Mouse (Mus musculus) MEL (cell line): ENCODE measurements around the gene Hps4. TPM values are rescaled to one million over a fixed set of nuclear protein-coding genes. Genes with fewer than 3 reads are reported as not detected.

ENCODE experiments used
- DNase-seq: peaks from one replicate; pipeline ENCODE4 v3.0.0; 2011; ENCODE audit warnings: low read depth, low spot score
- H3K27ac ChIP-seq: 2 replicates; pipeline ENCODE4 v1.5.1; 2012; ENCODE audit warnings: low read depth, mild to moderate bottlenecking, control low read depth, low read length, moderate library complexity; ENCODE audit not compliant: control insufficient read depth
- H3K27me3 ChIP-seq, 2 experiments: fragments of 150-350 bp in 1 of 2; sonication (generic) in 1 of 2; 2 replicates each; pipeline ENCODE4 v1.6.1; 2012; ENCODE audit warnings: low read length in 2 of 2, mild to moderate bottlenecking in 2 of 2, improper control_type of control experiment in 1 of 2, moderate library complexity in 1 of 2; ENCODE audit not compliant: insufficient read depth in 2 of 2, control insufficient read depth in 1 of 2
- H3K36me3 ChIP-seq, 2 experiments: 2 replicates each; pipeline ENCODE4 v1.6.1; 2012 to 2014; ENCODE audit warnings: low read length in 2 of 2, improper control_type of control experiment in 1 of 2, inconsistent platforms in 1 of 2, mild to moderate bottlenecking in 1 of 2; ENCODE audit not compliant: insufficient read depth in 2 of 2, control insufficient read depth in 1 of 2
- H3K4me1 ChIP-seq, 2 experiments: fragments of 150-350 bp in 1 of 2; sonication (generic) in 1 of 2; 2 replicates each; pipeline ENCODE4 v1.6.1; 2012; ENCODE audit warnings: low read length in 2 of 2, improper control_type of control experiment in 1 of 2, mild to moderate bottlenecking in 1 of 2; ENCODE audit not compliant: insufficient read depth in 2 of 2, control insufficient read depth in 1 of 2
- H3K4me3 ChIP-seq, 2 experiments: fragments of 150-350 bp in 1 of 2; sonication (generic) in 1 of 2; 2 replicates each; pipeline ENCODE4 v1.5.1; 2012; ENCODE audit warnings: low read depth in 2 of 2, low read length in 2 of 2, mild to moderate bottlenecking in 2 of 2, moderate library complexity in 2 of 2, control low read depth in 1 of 2, improper control_type of control experiment in 1 of 2; ENCODE audit not compliant: control insufficient read depth in 1 of 2, insufficient read depth in 1 of 2
- H3K79me2 ChIP-seq: 2 replicates; pipeline ENCODE4 v1.6.1; 2012; ENCODE audit warnings: mild to moderate bottlenecking, low read length, moderate library complexity; ENCODE audit not compliant: control insufficient read depth, poor library complexity, insufficient read depth
- H3K9ac ChIP-seq: 2 replicates; pipeline ENCODE4 v1.6.1; 2012; ENCODE audit warnings: low read depth, mild to moderate bottlenecking, control low read depth, low read length, moderate library complexity; ENCODE audit not compliant: control insufficient read depth, poor library complexity, severe bottlenecking
- H3K9me3 ChIP-seq: fragments of 150-350 bp; sonication (generic); replicated peaks from 2 replicates; pipeline ENCODE4 v1.6.1; 2012; ENCODE audit warnings: mild to moderate bottlenecking, low read length, improper control_type of control experiment, moderate library complexity; ENCODE audit not compliant: insufficient read depth
- BHLHE40 ChIP-seq: IDR thresholded peaks from 2 replicates; pipeline ENCODE4 v1.6.1; 2012; ENCODE audit warnings: low read depth, mild to moderate bottlenecking, inconsistent platforms, low read length, improper control_type of control experiment, borderline replicate concordance
- CHD1 ChIP-seq: IDR thresholded peaks from 2 replicates; pipeline ENCODE4 v1.6.1; 2012; ENCODE audit warnings: low read depth, mild to moderate bottlenecking, inconsistent platforms, low read length, improper control_type of control experiment
- CHD2 ChIP-seq: IDR thresholded peaks from 2 replicates; pipeline ENCODE4 v1.6.1; 2011; ENCODE audit warnings: low read length, improper control_type of control experiment
- E2F4 ChIP-seq: IDR thresholded peaks from 2 replicates; pipeline ENCODE4 v1.6.1; 2011; ENCODE audit warnings: low read depth, low read length, improper control_type of control experiment, borderline replicate concordance
- EP300 ChIP-seq, 2 experiments: IDR thresholded peaks; 2 replicates each; pipeline ENCODE4 v1.6.1; 2011; ENCODE audit warnings: improper control_type of control experiment in 2 of 2, low read length in 2 of 2, low read depth in 1 of 2, mild to moderate bottlenecking in 1 of 2
- GABPA ChIP-seq: IDR thresholded peaks from 2 replicates; pipeline ENCODE4 v1.6.1; 2012; ENCODE audit warnings: low read depth, mild to moderate bottlenecking, inconsistent platforms, low read length, improper control_type of control experiment, moderate library complexity
- GATA1 ChIP-seq: IDR thresholded peaks from 2 replicates; pipeline ENCODE4 v1.6.1; 2011; ENCODE audit warnings: low read depth, low read length, improper control_type of control experiment
- HCFC1 ChIP-seq: IDR thresholded peaks from 2 replicates; pipeline ENCODE4 v1.6.1; 2012; ENCODE audit warnings: low read depth, mild to moderate bottlenecking, inconsistent platforms, low read length, improper control_type of control experiment, moderate library complexity
- JUND ChIP-seq: IDR thresholded peaks from 2 replicates; pipeline ENCODE4 v1.6.1; 2011; ENCODE audit warnings: low read depth, mild to moderate bottlenecking, improper control_type of control experiment, low read length
- MAFK ChIP-seq: IDR thresholded peaks from 2 replicates; pipeline ENCODE4 v1.6.1; 2011; ENCODE audit warnings: low read depth, mild to moderate bottlenecking, low read length, improper control_type of control experiment, borderline replicate concordance
- MAX ChIP-seq: IDR thresholded peaks from 2 replicates; pipeline ENCODE4 v1.6.1; 2011; ENCODE audit warnings: low read length, improper control_type of control experiment
- MAZ ChIP-seq: IDR thresholded peaks from 2 replicates; pipeline ENCODE4 v1.6.1; 2012; ENCODE audit warnings: low read depth, mild to moderate bottlenecking, inconsistent platforms, low read length, improper control_type of control experiment
- MXI1 ChIP-seq: IDR thresholded peaks from 2 replicates; pipeline ENCODE4 v1.6.1; 2011; ENCODE audit warnings: mild to moderate bottlenecking, low read depth, low read length, improper control_type of control experiment
- MYB ChIP-seq: IDR thresholded peaks from 2 replicates; pipeline ENCODE4 v1.6.1; 2011; ENCODE audit warnings: mild to moderate bottlenecking, low read depth, low read length, improper control_type of control experiment
- NELFE ChIP-seq: IDR thresholded peaks from 2 replicates; pipeline ENCODE4 v1.6.1; 2011; ENCODE audit warnings: low read depth, low read length, improper control_type of control experiment
- NRF1 ChIP-seq: IDR thresholded peaks from 2 replicates; pipeline ENCODE4 v1.6.1; 2014; ENCODE audit warnings: low read depth, mild to moderate bottlenecking, inconsistent platforms, low read length, improper control_type of control experiment, moderate library complexity; ENCODE audit not compliant: poor library complexity, insufficient read depth, severe bottlenecking
- POLR2A ChIP-seq, 2 experiments: IDR thresholded peaks; 2 replicates each; pipeline ENCODE4 v1.6.1; 2011 to 2012; ENCODE audit warnings: low read length in 2 of 2, mild to moderate bottlenecking in 2 of 2, control low read depth in 1 of 2, improper control_type of control experiment in 1 of 2, low read depth in 1 of 2, moderate library complexity in 1 of 2; ENCODE audit not compliant: control insufficient read depth in 1 of 2, insufficient read depth in 1 of 2, poor library complexity in 1 of 2
- POLR2AphosphoS2 ChIP-seq: IDR thresholded peaks from 2 replicates; pipeline ENCODE4 v1.6.1; 2011; ENCODE audit warnings: low read length, improper control_type of control experiment
- POLR2AphosphoS5 ChIP-seq: IDR thresholded peaks from 2 replicates; pipeline ENCODE4 v1.6.1; 2012; ENCODE audit warnings: low read depth, borderline replicate concordance, mild to moderate bottlenecking, inconsistent platforms, low read length, moderate library complexity, mixed read lengths
- RAD21 ChIP-seq: IDR thresholded peaks from 2 replicates; pipeline ENCODE4 v1.6.1; 2011; ENCODE audit warnings: mild to moderate bottlenecking, low read depth, low read length, improper control_type of control experiment
- RCOR1 ChIP-seq: IDR thresholded peaks from 2 replicates; pipeline ENCODE4 v1.6.1; 2012; ENCODE audit warnings: low read depth, mild to moderate bottlenecking, inconsistent platforms, low read length, improper control_type of control experiment
- SIN3A ChIP-seq: IDR thresholded peaks from 2 replicates; pipeline ENCODE4 v1.6.1; 2012; ENCODE audit warnings: low read length, improper control_type of control experiment, inconsistent platforms
- SMC3 ChIP-seq: IDR thresholded peaks from 2 replicates; pipeline ENCODE4 v1.6.1; 2011; ENCODE audit warnings: low read depth, low read length, improper control_type of control experiment
- UBTF ChIP-seq: IDR thresholded peaks from 2 replicates; pipeline ENCODE4 v1.6.1; 2012; ENCODE audit warnings: low read depth, mild to moderate bottlenecking, inconsistent platforms, low read length, improper control_type of control experiment, moderate library complexity, borderline replicate concordance; ENCODE audit not compliant: insufficient read depth
- USF1 ChIP-seq: IDR thresholded peaks from 2 replicates; pipeline ENCODE4 v1.6.1; 2014; ENCODE audit warnings: low read depth, mild to moderate bottlenecking, inconsistent platforms, low read length, improper control_type of control experiment, moderate library complexity
- USF2 ChIP-seq, 2 experiments: IDR thresholded peaks; 2 replicates each; pipeline ENCODE4 v1.6.1; 2011 to 2012; ENCODE audit warnings: improper control_type of control experiment in 2 of 2, low read length in 2 of 2, borderline replicate concordance in 1 of 2, inconsistent platforms in 1 of 2, low read depth in 1 of 2, mild to moderate bottlenecking in 1 of 2; ENCODE audit not compliant: insufficient read depth in 1 of 2
- ZKSCAN1 ChIP-seq: IDR thresholded peaks from 2 replicates; pipeline ENCODE4 v1.6.1; 2012; ENCODE audit warnings: low read depth, mild to moderate bottlenecking, inconsistent platforms, low read length, improper control_type of control experiment, moderate library complexity
- polyA plus RNA-seq, 2 experiments: library from polyadenylated mRNA; stranded (reverse) in 1 of 2; unstranded in 1 of 2; fragments of >175 nt in 1 of 2; fragments of >200 nt in 1 of 2; gene quantifications; 2 replicates each; pipeline versions ENCODE4 v1.2.1 to v1.2.4; 2012; ENCODE audit warnings: low replicate concordance in 2 of 2, low read depth in 1 of 2; ENCODE audit not compliant: insufficient read length in 2 of 2, insufficient read depth in 1 of 2, missing spikeins in 1 of 2
- total RNA-seq: library from RNA; depleted of rRNA; stranded (reverse); fragments of 300-350 nt; gene quantifications from 2 replicates; pipeline ENCODE4 v1.2.3, GENCODE M21; 2012

Hps4 gene
- total and polyA plus RNA-seq, 3 experiments = 37.1 to 41.7 TPM; not detected in 1

GRCm38 (mm10) chr5:112382042-112382441 lies 39.2 kb downstream of the Hps4 start:
- Histone ChIP-seq H3K79me2 (no peaks in the 10 kb centered on the region), H3K4me1 (no peaks in the 10 kb centered on the region), H3K9ac (no peak overlapping the region), H3K4me3 (no peak overlapping the region), H3K27ac (no peak overlapping the region), H3K36me3 (no peaks in the 10 kb centered on the region), H3K9me3 (no peaks in the 10 kb centered on the region), H3K27me3 (no peaks in the 10 kb centered on the region)
- no peak for DNase-seq
- no peak for TF ChIP-seq MAZ
- no peak for TF ChIP-seq MYB
- no peak for TF ChIP-seq HCFC1
- no peak for TF ChIP-seq POLR2AphosphoS2
- no peak for TF ChIP-seq GATA1
- TF ChIP-seq ZKSCAN1 = no peak
- no peak for TF ChIP-seq USF1
- TF ChIP-seq SMC3 = no peak
- TF ChIP-seq NRF1 = no peak
- no peak for TF ChIP-seq MAX
- no peak for TF ChIP-seq NELFE
- TF ChIP-seq RAD21 = no peak
- no peak for TF ChIP-seq JUND
- no peak for TF ChIP-seq GABPA

GRCm38 (mm10) chr5:112382641-112383330 lies 39.9 kb downstream of the Hps4 start:
- Histone ChIP-seq H3K9me3 (no peaks in the 10 kb centered on the region), H3K4me1 (no peaks in the 10 kb centered on the region), H3K27ac (no peak overlapping the region), H3K79me2 (no peaks in the 10 kb centered on the region), H3K36me3 (no peaks in the 10 kb centered on the region), H3K4me3 (no peak overlapping the region), H3K9ac (no peak overlapping the region), H3K27me3 (no peaks in the 10 kb centered on the region)
- no peak for TF ChIP-seq MXI1
- TF ChIP-seq CHD2 = no peak
- no peak for TF ChIP-seq BHLHE40
- no peak for TF ChIP-seq USF2 (IDR thresholded peaks at IDR 0.05; ENCODE audit: borderline replicate concordance in 1 of 2, insufficient read depth in 1 of 2, low read depth in 1 of 2, low read length in 2 of 2)
- no peak for TF ChIP-seq RAD21
- TF ChIP-seq EP300 (IDR thresholded peaks at IDR 0.05; ENCODE audit: low read depth in 1 of 2, low read length in 2 of 2) = no peak
- no peak for TF ChIP-seq RCOR1
- TF ChIP-seq MAFK = no peak
- TF ChIP-seq CHD1 = no peak
- TF ChIP-seq UBTF = no peak
- no peak for TF ChIP-seq POLR2AphosphoS5
- TF ChIP-seq POLR2AphosphoS2 = no peak
- TF ChIP-seq GATA1 = no peak
- TF ChIP-seq POLR2A (IDR thresholded peaks at IDR 0.05; ENCODE audit: control insufficient read depth in 1 of 2, insufficient read depth in 1 of 2, low read depth in 1 of 2, low read length in 2 of 2, poor library complexity in 1 of 2) = no peak
- TF ChIP-seq SIN3A = no peak
- TF ChIP-seq E2F4 = no peak
- TF ChIP-seq SMC3 = no peak
- no peak for DNase-seq
